Mouse (Mus musculus) kidney, adult 2 months (tissue): ENCODE measurements around the gene Msi2. TPM values are rescaled to one million over a fixed set of nuclear protein-coding genes. Genes with fewer than 3 reads are reported as not detected.
A peak's percentile ranks its signal among the peaks of the same experiment; 100 is the strongest.

Source experiments
- DNase-seq: peaks from one replicate; pipeline ENCODE4 v3.0.0; 2021
- H3K27ac ChIP-seq: fragments of 200-500 bp; 2 replicates; pipeline ENCODE4 v1.5.1; 2012; ENCODE audit warnings: low read depth, low read length, control low read depth, inconsistent platforms; ENCODE audit not compliant: insufficient read depth
- H3K27me3 ChIP-seq: fragments of 200-500 bp; replicated peaks from 2 replicates; pipeline ENCODE4 v1.6.1; 2012; ENCODE audit warnings: mild to moderate bottlenecking, moderate library complexity, low read length, inconsistent platforms; ENCODE audit not compliant: control insufficient read depth, insufficient read depth
- H3K36me3 ChIP-seq: fragments of 200-500 bp; 2 replicates; pipeline ENCODE4 v1.6.1; 2012; ENCODE audit warnings: mild to moderate bottlenecking, moderate library complexity, low read length, inconsistent platforms; ENCODE audit not compliant: control insufficient read depth, insufficient read depth
- H3K4me1 ChIP-seq: fragments of 200-500 bp; 2 replicates; pipeline ENCODE4 v1.6.1; 2011; ENCODE audit warnings: low read length; ENCODE audit not compliant: control insufficient read depth, insufficient read depth
- H3K4me3 ChIP-seq: fragments of 200-500 bp; 2 replicates; pipeline ENCODE4 v1.5.1; 2011; ENCODE audit warnings: mild to moderate bottlenecking, low read depth, low read length, control low read depth; ENCODE audit not compliant: insufficient read depth
- CTCF ChIP-seq: fragments of 200-500 bp; conservative IDR thresholded peaks from 2 replicates; pipeline ENCODE4 v1.5.1; 2011; ENCODE audit warnings: low read depth, mild to moderate bottlenecking, control low read depth, low read length, moderate library complexity, mixed read lengths; ENCODE audit not compliant: insufficient read depth, insufficient read length
- POLR2A ChIP-seq: fragments of 200-500 bp; IDR thresholded peaks from one replicate; pipeline ENCODE4 v1.6.1; 2011; ENCODE audit warnings: low read depth, low read length, control low read depth
- WGBS: fragments of 180-500 bp; shearing (Covaris S2); methylation state at CpG from one replicate; pipeline ENCODE4 v1.1.7; 2018; 5-methylcytosine and 5-hydroxymethylcytosine counted together
- polyA plus RNA-seq: library from polyadenylated mRNA; depleted of rRNA; stranded (reverse); fragments of >200 nt; gene quantifications from 2 replicates; pipeline ENCODE4 v1.2.3, GENCODE M21; 2012

Gene Msi2
- polyA plus RNA-seq, 1 experiment, result 43.5 TPM

- Histone ChIP-seq H3K36me3 (no peaks in the 10 kb centered on the region), H3K4me3 (no peak overlapping the region), H3K27me3 (no peaks in the 10 kb centered on the region), H3K4me1 (peaks cover 34% of the 10 kb centered on the region), H3K27ac (peak overlapping the region; percentile 61; the same call in 1 of the 2 replicates)
- DNase-seq, result peak; percentile 94
- TF ChIP-seq POLR2A (no peak), CTCF (no peak)
- WGBS, result 51% methylated on average over 12 of the region's 12 CpGs
Measured at GRCm38 (mm10) chr11:88514151-88514926, 204.0 kb downstream of the Msi2 start.

- TF ChIP-seq POLR2A (no peak), CTCF (peak; percentile 74)
- Histone ChIP-seq H3K4me3 (no peak overlapping the region), H3K27ac (no peak overlapping the region), H3K27me3 (no peaks in the 10 kb centered on the region), H3K4me1 (peaks cover 34% of the 10 kb centered on the region), H3K36me3 (no peaks in the 10 kb centered on the region)
- peak; percentile 86 for DNase-seq
- 33% methylated on average over 4 of the region's 4 CpGs for WGBS
Measured at GRCm38 (mm10) chr11:88512580-88512979, 205.7 kb downstream of the Msi2 start.

DNA sequence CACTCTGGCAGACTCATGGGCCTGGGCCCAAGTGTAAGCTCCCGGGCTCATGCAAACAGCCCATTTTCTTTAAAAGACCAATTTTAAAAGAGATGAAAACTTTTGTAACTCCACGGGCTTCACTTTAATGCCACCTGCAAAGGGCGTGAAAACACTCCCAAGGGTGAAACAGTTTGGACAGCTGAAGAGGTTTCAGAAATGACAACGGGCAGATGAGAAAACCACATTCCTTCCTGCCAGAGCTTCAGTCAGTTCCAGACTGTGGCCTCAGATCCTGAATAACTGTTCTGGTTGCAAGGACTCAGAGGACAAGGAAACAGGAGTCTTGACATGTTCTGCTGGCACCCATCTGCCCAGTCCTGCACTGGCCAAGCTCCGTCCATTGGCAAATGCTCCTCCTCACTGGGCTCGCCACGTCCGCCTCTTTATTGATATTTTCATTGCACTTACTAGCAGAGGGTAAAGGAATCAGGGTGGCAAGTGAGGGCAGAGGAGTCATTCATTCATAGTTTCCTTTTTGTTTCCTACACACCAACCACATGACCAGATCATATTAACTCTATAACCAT lies 207.9 kb downstream of the Msi2 start:
- WGBS, result 76% methylated on average over 8 of the region's 8 CpGs
- TF ChIP-seq POLR2A (no peak), CTCF (no peak)
- H3K36me3 ChIP-seq, result no peaks in the 10 kb centered on the region
- no peak overlapping the region for H3K27ac ChIP-seq
- H3K4me1 ChIP-seq, result peaks cover 24% of the 10 kb centered on the region
- DNase-seq, result no peak
- H3K27me3 ChIP-seq, result no peaks in the 10 kb centered on the region
- no peak overlapping the region for H3K4me3 ChIP-seq

DNA sequence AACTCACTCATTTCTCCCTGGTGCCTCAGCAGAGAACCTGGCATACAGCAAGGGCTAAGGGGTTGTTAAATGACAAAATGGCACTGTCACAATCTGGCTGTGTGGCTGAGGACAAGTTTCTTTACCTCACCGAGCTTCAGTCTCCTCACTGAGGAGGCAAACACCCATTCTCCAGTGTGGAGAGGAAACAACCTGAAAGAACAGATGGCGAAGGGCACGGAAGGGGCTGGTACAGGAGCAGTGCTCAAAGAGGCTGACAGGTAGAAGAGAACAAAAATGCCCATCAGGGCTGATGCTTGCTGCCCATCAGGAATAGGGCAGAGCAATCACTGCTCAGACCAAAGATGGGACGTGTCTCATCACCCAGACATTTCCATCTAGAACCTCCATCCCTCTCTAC lies 208.8 kb downstream of the Msi2 start:
- DNase-seq, result no peak
- TF ChIP-seq POLR2A (no peak), CTCF (no peak)
- WGBS, result 90% methylated on average over 4 of the region's 4 CpGs
- H3K36me3 ChIP-seq, result no peaks in the 10 kb centered on the region
- peaks cover 19% of the 10 kb centered on the region for H3K4me1 ChIP-seq
- no peaks in the 10 kb centered on the region for H3K27me3 ChIP-seq
- H3K27ac ChIP-seq, result no peak overlapping the region
- no peak overlapping the region for H3K4me3 ChIP-seq

DNA sequence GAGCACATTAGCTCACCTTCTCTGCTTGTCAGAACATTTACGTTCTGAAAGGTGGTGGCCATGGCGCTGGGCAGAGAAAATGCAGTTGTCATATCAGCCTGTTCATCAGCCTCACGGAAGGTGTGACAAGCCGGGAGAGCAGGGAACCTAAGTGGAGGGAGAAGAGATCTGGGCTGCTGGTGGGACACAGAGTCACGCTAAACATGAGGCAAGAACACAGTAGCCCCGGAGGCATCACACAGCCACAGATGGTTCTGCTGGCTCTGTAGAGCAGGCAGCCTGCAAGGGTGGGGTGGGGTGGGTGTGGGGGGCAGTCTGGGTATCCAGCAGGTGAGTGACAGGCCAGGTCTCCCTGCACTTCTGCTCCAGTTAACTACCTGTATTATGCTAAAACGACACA lies 210.2 kb downstream of the Msi2 start:
- no peak overlapping the region for H3K27ac ChIP-seq
- peaks cover 5% of the 10 kb centered on the region for H3K4me1 ChIP-seq
- no peak overlapping the region for H3K4me3 ChIP-seq
- 69% methylated on average over 7 of the region's 7 CpGs for WGBS
- TF ChIP-seq POLR2A (no peak), CTCF (no peak)
- H3K36me3 ChIP-seq, result no peaks in the 10 kb centered on the region
- no peaks in the 10 kb centered on the region for H3K27me3 ChIP-seq
- DNase-seq, result no peak

- no peak overlapping the region for H3K27ac ChIP-seq
- no peak overlapping the region for H3K4me3 ChIP-seq
- no peaks in the 10 kb centered on the region for H3K27me3 ChIP-seq
- H3K4me1 ChIP-seq, result no peaks in the 10 kb centered on the region
- H3K36me3 ChIP-seq, result no peaks in the 10 kb centered on the region
- 64% methylated on average over 5 of the region's 5 CpGs for WGBS
- TF ChIP-seq POLR2A, result no peak
- no peak for TF ChIP-seq CTCF
- DNase-seq, result no peak
Measured at GRCm38 (mm10) chr11:88506544-88507419, 211.5 kb downstream of the Msi2 start.

DNA sequence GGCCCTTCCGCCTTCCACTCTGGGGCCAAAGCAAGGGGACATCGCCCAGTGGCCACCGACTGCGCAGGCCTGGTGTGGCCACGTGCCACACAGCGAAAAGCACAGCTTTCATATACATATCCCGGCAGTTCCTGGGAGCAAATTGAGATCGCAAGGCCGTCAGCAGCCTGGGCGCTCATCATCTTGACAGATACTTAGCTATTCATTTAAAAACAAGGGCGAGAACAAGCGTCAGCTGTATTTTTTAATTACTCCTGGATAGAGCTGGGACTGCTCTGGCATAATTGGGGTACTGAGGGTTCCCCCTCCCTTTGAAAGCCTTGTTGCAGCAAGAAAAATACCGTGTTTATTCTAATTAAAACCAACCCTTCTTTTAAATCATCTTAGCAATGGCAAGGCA lies 212.2 kb downstream of the Msi2 start:
- DNase-seq, result no peak
- TF ChIP-seq POLR2A (no peak), CTCF (no peak)

More for the DNA sequence above, 212.2 kb downstream of the Msi2 start:
- H3K4me3 ChIP-seq, result no peak overlapping the region
- H3K4me1 ChIP-seq, result no peaks in the 10 kb centered on the region
- H3K36me3 ChIP-seq, result no peaks in the 10 kb centered on the region
- H3K27me3 ChIP-seq, result no peaks in the 10 kb centered on the region
- no peak overlapping the region for H3K27ac ChIP-seq
- 88% methylated on average over 13 of the region's 13 CpGs for WGBS
